Mouse (Mus musculus) G1E (cell line): ENCODE data around the gene Adtrp. TPM values are rescaled to one million over a fixed set of nuclear protein-coding genes. Genes with fewer than 3 reads are reported as not detected.

ENCODE experiments used
- ATAC-seq: 2 replicates; pipeline ENCODE4 v1.8.0; 2016; ENCODE audit warnings: mild to moderate bottlenecking; ENCODE audit not compliant: insufficient number of reproducible peaks, poor library complexity, low FRiP score, severe bottlenecking; ENCODE audit errors: extremely low read depth
- DNase-seq: peaks from one replicate; pipeline ENCODE4 v3.0.0; 2012; ENCODE audit warnings: low spot score
- H3K27me3 ChIP-seq: 2 replicates; pipeline ENCODE4 v1.6.1; 2012; ENCODE audit warnings: mild to moderate bottlenecking, low read length, inconsistent platforms; ENCODE audit not compliant: insufficient read depth
- H3K36me3 ChIP-seq: replicated peaks from 2 replicates; pipeline ENCODE3; 2012; ENCODE audit warnings: mild to moderate bottlenecking, inconsistent platforms
- H3K4me1 ChIP-seq: 2 replicates; pipeline ENCODE4 v1.6.1; 2012; ENCODE audit warnings: low read depth, low read length, inconsistent platforms, mixed read lengths; ENCODE audit not compliant: insufficient read depth
- H3K4me3 ChIP-seq: 2 replicates; pipeline ENCODE4 v1.5.1; 2012; ENCODE audit warnings: low read depth, mild to moderate bottlenecking, inconsistent platforms, low read length, moderate library complexity, mixed read lengths
- H3K9me3 ChIP-seq: replicated peaks from 2 replicates; pipeline ENCODE4 v1.6.1; 2012; ENCODE audit warnings: inconsistent platforms
- CTCF ChIP-seq: IDR thresholded peaks from 2 replicates; pipeline ENCODE4 v1.5.1; 2012; ENCODE audit warnings: low read depth, low read length, inconsistent platforms, mixed read lengths
- GATA1 ChIP-seq: IDR thresholded peaks from 2 replicates; pipeline ENCODE4 v1.6.1; 2012; ENCODE audit warnings: borderline replicate concordance, low read length, inconsistent platforms, mixed read lengths
- GATA2 ChIP-seq: IDR thresholded peaks from 2 replicates; pipeline ENCODE4 v1.6.1; 2012; ENCODE audit warnings: low read depth, low read length, inconsistent platforms, borderline replicate concordance
- POLR2AphosphoS5 ChIP-seq: IDR thresholded peaks from 2 replicates; pipeline ENCODE4 v1.6.1; 2012; ENCODE audit warnings: low read depth, low read length, inconsistent platforms; ENCODE audit not compliant: insufficient replicate concordance
- TAL1 ChIP-seq: conservative IDR thresholded peaks from 2 replicates; pipeline ENCODE4 v1.6.1; 2012; ENCODE audit warnings: low read depth, low read length, inconsistent platforms, mixed read lengths
- polyA plus RNA-seq: library from polyadenylated mRNA; stranded (reverse); fragments of >175 nt; gene quantifications from 2 replicates; pipeline ENCODE4 v1.2.3, GENCODE M21; 2012
- total RNA-seq, 2 experiments: library from RNA; stranded (forward) in 1 of 2; stranded (reverse) in 1 of 2; fragments of 200-1000 nt in 1 of 2; fragments of >200 nt in 1 of 2; fragmentation: Nextera tagmentation in 1 of 2; gene quantifications; 2 replicates each; pipeline ENCODE4 v1.2.3; 2014 to 2017

The Adtrp gene
- total and polyA plus RNA-seq, 3 experiments, result not detected

- TF ChIP-seq TAL1, result no peak
- TF ChIP-seq CTCF, result no peak
- TF ChIP-seq POLR2AphosphoS5, result no peak
- no peak for TF ChIP-seq GATA1
- TF ChIP-seq GATA2, result no peak
- H3K9me3 ChIP-seq, result no peaks in the 10 kb centered on the region
- H3K36me3 ChIP-seq, result no peaks in the 10 kb centered on the region
- DNase-seq (no peak), ATAC-seq (no peak)
- H3K27me3 ChIP-seq, result peaks cover 6% of the 10 kb centered on the region; the same call in 1 of the 2 replicates
- no peak overlapping the region for H3K4me3 ChIP-seq
- H3K4me1 ChIP-seq, result no peaks in the 10 kb centered on the region
Observed at GRCm38 (mm10) chr13:41822617-41823016, 24.9 kb downstream of the Adtrp start.

DNA sequence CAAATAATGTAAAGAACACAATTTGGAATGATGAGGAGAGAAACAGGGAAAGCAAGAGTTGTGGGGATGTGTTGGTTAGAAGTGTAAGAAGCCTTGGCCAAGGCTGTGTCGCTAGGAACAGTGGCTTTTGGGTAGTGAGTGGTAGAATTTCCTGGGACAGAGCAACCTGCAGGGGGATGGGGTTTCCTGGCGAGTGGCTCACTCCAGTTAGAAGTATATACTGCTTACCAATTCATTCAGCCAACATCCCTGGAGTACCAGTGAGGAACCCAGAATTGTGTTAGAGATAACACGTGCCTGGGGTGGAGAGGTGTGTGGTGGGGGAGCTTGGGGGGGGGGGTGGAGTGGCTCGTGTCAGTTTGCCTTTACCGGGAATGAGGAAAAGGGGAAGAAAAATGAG lies 25.4 kb downstream of the Adtrp start:
- peaks cover 6% of the 10 kb centered on the region; the same call in 1 of the 2 replicates for H3K27me3 ChIP-seq
- no peak for ATAC-seq
- TF ChIP-seq GATA1 (no peak), GATA2 (no peak), CTCF (no peak), TAL1 (no peak), POLR2AphosphoS5 (no peak)
- H3K4me1 ChIP-seq, result no peaks in the 10 kb centered on the region
- no peaks in the 10 kb centered on the region for H3K36me3 ChIP-seq
- no peaks in the 10 kb centered on the region for H3K9me3 ChIP-seq
- H3K4me3 ChIP-seq, result no peak overlapping the region
- no peak for DNase-seq

- ATAC-seq (no peak), DNase-seq (no peak)
- Histone ChIP-seq H3K9me3 (no peaks in the 10 kb centered on the region), H3K27me3 (peaks cover 6% of the 10 kb centered on the region; the same call in 1 of the 2 replicates), H3K36me3 (no peaks in the 10 kb centered on the region), H3K4me3 (no peak overlapping the region), H3K4me1 (no peaks in the 10 kb centered on the region)
- no peak for TF ChIP-seq POLR2AphosphoS5
- no peak for TF ChIP-seq TAL1
- TF ChIP-seq GATA1, result no peak
- TF ChIP-seq CTCF, result no peak
- no peak for TF ChIP-seq GATA2
Observed at GRCm38 (mm10) chr13:41820947-41821346, 26.5 kb downstream of the Adtrp start.

- ATAC-seq (no peak), DNase-seq (no peak)
- H3K4me1 ChIP-seq, result no peaks in the 10 kb centered on the region
- H3K27me3 ChIP-seq, result peaks cover 3% of the 10 kb centered on the region; the same call in 1 of the 2 replicates
- no peaks in the 10 kb centered on the region for H3K9me3 ChIP-seq
- no peaks in the 10 kb centered on the region for H3K36me3 ChIP-seq
- no peak overlapping the region for H3K4me3 ChIP-seq
- no peak for TF ChIP-seq CTCF
- no peak for TF ChIP-seq GATA2
- TF ChIP-seq POLR2AphosphoS5, result no peak
- no peak for TF ChIP-seq TAL1
- no peak for TF ChIP-seq GATA1
Observed at GRCm38 (mm10) chr13:41819918-41820317, 27.6 kb downstream of the Adtrp start.

- ATAC-seq (no peak), DNase-seq (no peak)
- no peaks in the 10 kb centered on the region for H3K4me1 ChIP-seq
- H3K4me3 ChIP-seq, result no peak overlapping the region
- H3K36me3 ChIP-seq, result no peaks in the 10 kb centered on the region
- peaks cover 3% of the 10 kb centered on the region; the same call in 1 of the 2 replicates for H3K27me3 ChIP-seq
- TF ChIP-seq POLR2AphosphoS5 (no peak), GATA2 (no peak), GATA1 (no peak), CTCF (no peak), TAL1 (no peak)
- no peaks in the 10 kb centered on the region for H3K9me3 ChIP-seq
Observed at GRCm38 (mm10) chr13:41819484-41819883, 28.0 kb downstream of the Adtrp start.

- no peak for TF ChIP-seq GATA1
- TF ChIP-seq GATA2, result no peak
- no peak for TF ChIP-seq TAL1
- H3K36me3 ChIP-seq, result no peaks in the 10 kb centered on the region
- H3K4me3 ChIP-seq, result no peak overlapping the region
- no peaks in the 10 kb centered on the region for H3K9me3 ChIP-seq
- DNase-seq (no peak), ATAC-seq (no peak)
- no peaks in the 10 kb centered on the region for H3K4me1 ChIP-seq
- H3K27me3 ChIP-seq, result no peaks in the 10 kb centered on the region
Observed at GRCm38 (mm10) chr13:41817583-41817982, 29.9 kb downstream of the Adtrp start.

- DNase-seq (no peak), ATAC-seq (no peak)
- Histone ChIP-seq H3K9me3 (no peaks in the 10 kb centered on the region), H3K36me3 (no peaks in the 10 kb centered on the region), H3K27me3 (no peaks in the 10 kb centered on the region), H3K4me1 (no peaks in the 10 kb centered on the region), H3K4me3 (no peak overlapping the region)
- no peak for TF ChIP-seq CTCF
Observed at GRCm38 (mm10) chr13:41816643-41817042, 30.8 kb downstream of the Adtrp start.
